Mouse (Mus musculus) C2C12 (cell line): Measurements from ENCODE around the gene Zfp51.
A peak's percentile ranks its signal among the peaks of the same experiment; 100 is the strongest.

Experiments
- CEBPB ChIP-seq: IDR thresholded peaks from one replicate; pipeline ENCODE4 v1.6.1; 2011; ENCODE audit warnings: low read depth, mild to moderate bottlenecking, control low read depth, moderate library complexity
- CTCF ChIP-seq: IDR thresholded peaks from one replicate; pipeline ENCODE4 v1.5.1; 2011; ENCODE audit not compliant: control insufficient read depth, insufficient read depth, insufficient read length
- MAX ChIP-seq: IDR thresholded peaks from one replicate; pipeline ENCODE4 v1.6.1; 2011; ENCODE audit warnings: mild to moderate bottlenecking, control low read depth

DNA sequence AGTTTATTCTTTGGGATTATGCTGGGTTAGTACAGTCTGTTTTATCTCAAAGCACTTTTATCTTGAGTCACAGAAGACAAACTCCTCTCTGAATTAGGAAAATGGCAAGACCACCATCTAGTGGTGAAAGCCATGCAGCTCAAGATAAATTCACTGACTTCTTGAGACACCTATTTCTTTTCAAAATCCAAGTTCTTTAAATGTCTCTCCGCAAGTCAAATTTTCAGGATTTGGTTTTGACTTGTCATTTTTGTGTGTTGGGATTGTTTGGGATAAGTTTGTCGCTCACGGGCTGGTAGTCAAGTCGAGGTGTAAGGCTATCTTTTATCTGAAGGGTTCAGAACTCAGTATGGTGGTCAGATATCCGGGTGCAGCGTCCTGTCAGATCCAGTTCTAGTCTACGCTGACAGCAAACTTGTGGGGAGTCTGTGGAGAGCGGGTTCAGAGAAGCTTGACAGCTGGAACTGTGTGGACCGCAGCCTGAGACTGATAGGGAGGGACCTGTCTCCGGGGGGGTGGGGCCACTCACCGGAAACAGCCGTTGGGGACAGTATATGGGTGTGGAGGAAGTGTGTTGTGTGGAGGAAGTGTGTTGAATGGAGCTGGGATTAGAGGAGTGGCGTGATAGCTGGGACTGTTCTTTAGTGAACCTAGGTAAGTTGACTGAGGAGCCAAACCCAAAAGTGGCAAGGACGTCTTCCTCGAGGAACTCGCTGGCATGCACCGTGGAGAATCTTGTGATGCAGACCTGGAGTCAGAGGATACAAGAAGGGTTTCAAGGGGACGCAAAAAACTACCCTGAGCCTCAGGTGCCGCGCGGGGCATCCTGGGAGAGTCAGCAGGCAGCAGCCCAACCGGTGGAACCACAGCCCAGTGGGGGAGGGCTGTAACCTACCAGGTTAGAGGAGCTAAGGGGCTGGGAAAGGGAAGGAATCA is 27.2 kb upstream of the Zfp51 start, which contains the start of gene Zfp54:
- TF ChIP-seq CTCF (no peak), MAX (peak; percentile 41), CEBPB (no peak)
